7 mouse cellular contexts compared by ENCODE assay signal in genomic region chr5:66069470-66070144, GRCm38 (mm10).
DNase-seq lines count a peak whose midpoint lies in the region; ATAC-seq and TF ChIP-seq lines count a peak whose summit lies in the region.

No protein-coding gene starts in this region.

- peak; percentile 74 for DNase-seq in ES-E14 (ENCODE audit: low read depth, low spot score)
- peak; percentile 27 for DNase-seq in gastrocnemius, postnatal 14 days
- peak; percentile 65 for DNase-seq in kidney, adult 11 months
- peak; percentile 68 for DNase-seq in lung, embryonic 14.5 days
- DNase-seq in yolk sac, embryonic 10.5 days (ENCODE audit: low spot score): peak; percentile 79

- H3K36me3 ChIP-seq in ES-E14 (ENCODE audit: control insufficient read depth, insufficient read depth, low read length, poor library complexity, severe bottlenecking): no peaks in the 10 kb centered on the region
- H3K36me3 ChIP-seq in lung, embryonic 14.5 days (ENCODE audit: insufficient read depth): no peaks in the 10 kb centered on the region
- H3K36me3 ChIP-seq in neural tube, embryonic 14.5 days (ENCODE audit: control insufficient read depth, insufficient read depth, low read length): no peaks in the 10 kb centered on the region

- WGBS in lung, embryonic 14.5 days: 7% methylated on average over 27 of the region's 27 CpGs
- WGBS in neural tube, embryonic 14.5 days: 3% methylated on average over 27 of the region's 27 CpGs

- no peaks in the 10 kb centered on the region for H3K9me3 ChIP-seq in ES-E14 (ENCODE audit: control insufficient read depth, insufficient read depth, low read depth, low read length)
- H3K9me3 ChIP-seq in lung, embryonic 14.5 days (ENCODE audit: low read depth, low read length): no peaks in the 10 kb centered on the region
- H3K9me3 ChIP-seq in neural tube, embryonic 14.5 days (ENCODE audit: control insufficient read depth, low read length): no peaks in the 10 kb centered on the region

- no peak for TF ChIP-seq POLR2A in bone marrow macrophage, adult 2 months (IDR thresholded peaks at IDR 0.05; ENCODE audit: borderline replicate concordance, low read depth, low read length)

- H3K4me3 ChIP-seq in ES-E14 (ENCODE audit: insufficient read depth in 1 of 2, low read depth in 1 of 2, low read length in 2 of 2, poor library complexity in 1 of 2, severe bottlenecking in 1 of 2): peak overlapping the region; percentile 71 to 83
- peak overlapping the region; percentile 60 for H3K4me3 ChIP-seq in bone marrow macrophage, adult 2 months (ENCODE audit: insufficient read depth, low read length)
- H3K4me3 ChIP-seq in lung, embryonic 14.5 days (ENCODE audit: low read depth, low read length): peak overlapping the region; percentile 41
- H3K4me3 ChIP-seq in neural tube, embryonic 14.5 days (ENCODE audit: low read depth, low read length): peak overlapping the region; percentile 28

- TF ChIP-seq CTCF in bone marrow macrophage, adult 2 months (IDR thresholded peaks at IDR 0.05; ENCODE audit: low read depth, low read length): no peak
- TF ChIP-seq CTCF in lung, embryonic 14.5 days (IDR thresholded peaks at IDR 0.05; ENCODE audit: low read depth): no peak

- in situ Hi-C loops in ES-E14 (cut with MboI; ENCODE audit: low sequenced_read_pairs in 2 of 2, unreplicated experiment in 2 of 2): no loop called here

- intact Hi-C loops in gastrocnemius, postnatal 14 days (cut with DNase I; ENCODE audit: low total_unique reads): no loop called here

- H3K27ac ChIP-seq in ES-E14 (ENCODE audit: insufficient read depth, low read depth, low read length, poor library complexity, severe bottlenecking): no peak overlapping the region
- peak overlapping the region; percentile 83 for H3K27ac ChIP-seq in bone marrow macrophage, adult 2 months (ENCODE audit: insufficient read depth, low read depth, low read length)
- 0 out of 2 replicates have a peak overlapping the region, but pooled peaks have one; percentile 18 for H3K27ac ChIP-seq in lung, embryonic 14.5 days (ENCODE audit: low read depth)
- H3K27ac ChIP-seq in neural tube, embryonic 14.5 days (ENCODE audit: low read depth, low read length): no peak overlapping the region

- H3K4me2 ChIP-seq in lung, embryonic 14.5 days: peak overlapping the region; percentile 84
- H3K4me2 ChIP-seq in neural tube, embryonic 14.5 days (ENCODE audit: low read depth, low read length): peak overlapping the region; percentile 62

- H3K4me1 ChIP-seq in ES-E14 (ENCODE audit: control insufficient read depth in 2 of 2, insufficient read depth in 2 of 2, low read length in 2 of 2, poor library complexity in 1 of 2): peaks cover 2 to 3% of the 10 kb centered on the region in 2 experiments; a peak in 2 of 4 replicates
- peaks cover 61% of the 10 kb centered on the region for H3K4me1 ChIP-seq in bone marrow macrophage, adult 2 months (ENCODE audit: control insufficient read depth, insufficient read depth, low read length)
- peaks cover 8% of the 10 kb centered on the region; the same call in 1 of the 2 replicates for H3K4me1 ChIP-seq in lung, embryonic 14.5 days (ENCODE audit: insufficient read depth)
- H3K4me1 ChIP-seq in neural tube, embryonic 14.5 days (ENCODE audit: control insufficient read depth, insufficient read depth, low read length): peaks cover 6% of the 10 kb centered on the region

- ATAC-seq in lung, embryonic 14.5 days (ENCODE audit: insufficient read depth): peak; percentile 87
- ATAC-seq in neural tube, embryonic 14.5 days (ENCODE audit: low read depth): peak; percentile 28; the same call in 1 of the 2 replicates

- H3K9ac ChIP-seq in ES-E14 (ENCODE audit: insufficient read depth, low read depth, low read length, poor library complexity, severe bottlenecking): peak overlapping the region; percentile 68
- peak overlapping the region; percentile 52 for H3K9ac ChIP-seq in lung, embryonic 14.5 days
- no peak overlapping the region; the same call in 1 of the 2 replicates for H3K9ac ChIP-seq in neural tube, embryonic 14.5 days (replicated peaks; ENCODE audit: low read depth, low read length)

- no peaks in the 10 kb centered on the region for H3K27me3 ChIP-seq in lung, embryonic 14.5 days (ENCODE audit: insufficient read depth, low read length)
- H3K27me3 ChIP-seq in neural tube, embryonic 14.5 days (ENCODE audit: control insufficient read depth, insufficient read depth, low read length): no peaks in the 10 kb centered on the region

TF ChIP-seq in ES-E14, 5 proteins besides CTCF, POLR2A, EP300 and RAD21:
- TF ChIP-seq ZNF384 (IDR thresholded peaks at IDR 0.05; ENCODE audit: low read depth, low read length): peak; percentile 53; the same call in 1 of the 2 replicates
- TF ChIP-seq CHD2 (IDR thresholded peaks at IDR 0.05; ENCODE audit: low read depth, low read length): no peak
TF ChIP-seq in ES-E14: peak in this region for 1.

Comparison
In these comparisons a context has a peak if more than half of its experiments do, and no peak if none do; other contexts are left out.
1. DNase-seq: peak in every context shown above with its lines; median percentile 79 in yolk sac, embryonic 10.5 days; 74 in ES-E14; 68 in lung, embryonic 14.5 days; 65 in kidney, adult 11 months; 27 in gastrocnemius, postnatal 14 days.
2. H3K27ac ChIP-seq: peak in bone marrow macrophage, adult 2 months (single experiment) and lung, embryonic 14.5 days (single experiment); none in ES-E14 (single experiment) and neural tube, embryonic 14.5 days (single experiment).
3. Peak in every context shown above with its lines, with median percentiles within 50 percentile points of each other: H3K4me3 ChIP-seq.